ENCODE assay signal across 8 mouse cellular contexts in the genomic region with DNA sequence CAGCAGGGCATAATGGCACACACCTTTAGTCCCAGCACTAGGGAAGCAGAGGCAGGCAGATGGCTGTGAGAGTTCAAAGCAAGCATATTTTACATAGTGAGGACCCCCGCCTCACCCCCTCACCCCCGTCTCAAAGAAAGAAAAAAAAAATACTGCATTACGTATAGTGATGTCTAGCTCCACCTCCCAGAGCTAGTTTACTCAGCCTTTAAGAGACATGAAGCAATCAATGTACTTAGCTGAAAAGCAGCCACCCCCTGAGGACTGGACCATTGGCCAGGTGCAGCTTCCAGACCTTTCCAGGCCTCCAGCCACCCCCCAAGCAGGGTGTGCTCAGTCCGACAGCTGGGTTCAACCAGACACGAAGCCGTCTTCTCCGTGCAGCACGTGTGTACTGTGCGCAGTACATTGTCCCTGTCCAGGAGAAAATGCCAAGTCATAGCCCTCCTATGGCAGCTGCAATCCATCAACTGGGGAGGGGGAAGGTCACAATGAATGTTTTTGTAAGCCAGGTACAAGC. TPM values are rescaled to one million over a fixed set of nuclear protein-coding genes. Genes with fewer than 3 reads are reported as not detected.
DNase-seq lines count a peak whose midpoint lies in the region; ATAC-seq and TF ChIP-seq lines count a peak whose summit lies in the region.

No protein-coding gene starts in this region.

- WGBS in forebrain, postnatal 0 days, result 45% methylated on average over 9 of the region's 9 CpGs
- WGBS in kidney, embryonic 14.5 days, result 50% methylated on average over 9 of the region's 9 CpGs
- WGBS in lung, embryonic 15.5 days, result 28% methylated on average over 9 of the region's 9 CpGs
- 32% methylated on average over 9 of the region's 9 CpGs for WGBS in neural tube, embryonic 14.5 days

- H3K9ac ChIP-seq in forebrain, postnatal 0 days, result peak overlapping the region; percentile 45
- peak overlapping the region; percentile 23; the same call in 1 of the 2 replicates for H3K9ac ChIP-seq in kidney, embryonic 14.5 days (ENCODE audit: low read depth, low read length)
- no peak overlapping the region for H3K9ac ChIP-seq in lung, embryonic 15.5 days
- peak overlapping the region; percentile 37; the same call in 1 of the 2 replicates for H3K9ac ChIP-seq in neural tube, embryonic 14.5 days (replicated peaks; ENCODE audit: low read depth, low read length)

- no peak for TF ChIP-seq CTCF in left cerebral cortex, adult 2 months (IDR thresholded peaks at IDR 0.05)
- TF ChIP-seq CTCF in forebrain, postnatal 0 days (IDR thresholded peaks at IDR 0.05; ENCODE audit: low read depth), result no peak

- H3K4me2 ChIP-seq in forebrain, postnatal 0 days (ENCODE audit: low read depth), result peak overlapping the region; percentile 46
- H3K4me2 ChIP-seq in kidney, embryonic 14.5 days (replicated peaks; ENCODE audit: low read depth, low read length), result peak overlapping the region; percentile 44
- peak overlapping the region; percentile 64 for H3K4me2 ChIP-seq in lung, embryonic 15.5 days
- peak overlapping the region; percentile 53 for H3K4me2 ChIP-seq in neural tube, embryonic 14.5 days (ENCODE audit: low read depth, low read length)

- H3K4me1 ChIP-seq in forebrain, postnatal 0 days (ENCODE audit: insufficient read depth), result no peaks in the 10 kb centered on the region
- H3K4me1 ChIP-seq in kidney, embryonic 14.5 days (ENCODE audit: control insufficient read depth, insufficient read depth, low read length), result no peaks in the 10 kb centered on the region
- H3K4me1 ChIP-seq in lung, embryonic 15.5 days, result no peaks in the 10 kb centered on the region
- H3K4me1 ChIP-seq in neural tube, embryonic 14.5 days (ENCODE audit: control insufficient read depth, insufficient read depth, low read length), result no peaks in the 10 kb centered on the region

- H3K4me3 ChIP-seq in left cerebral cortex, adult 2 months, result peak overlapping the region; percentile 52
- peak overlapping the region; percentile 37 for H3K4me3 ChIP-seq in forebrain, postnatal 0 days (ENCODE audit: low read depth, low read length)
- peak overlapping the region; percentile 41 for H3K4me3 ChIP-seq in kidney, embryonic 14.5 days (ENCODE audit: low read length)
- H3K4me3 ChIP-seq in lung, embryonic 15.5 days, result peak overlapping the region; percentile 42
- H3K4me3 ChIP-seq in neural tube, embryonic 14.5 days (ENCODE audit: low read depth, low read length), result peak overlapping the region; percentile 31

- no peaks in the 10 kb centered on the region for H3K36me3 ChIP-seq in forebrain, postnatal 0 days (ENCODE audit: insufficient read depth)
- H3K36me3 ChIP-seq in kidney, embryonic 14.5 days (ENCODE audit: control insufficient read depth, insufficient read depth, low read length), result no peaks in the 10 kb centered on the region
- H3K36me3 ChIP-seq in lung, embryonic 15.5 days, result no peaks in the 10 kb centered on the region
- no peaks in the 10 kb centered on the region for H3K36me3 ChIP-seq in neural tube, embryonic 14.5 days (ENCODE audit: control insufficient read depth, insufficient read depth, low read length)

- intact Hi-C loops in left cerebral cortex, adult 2 months (cut with DNase I), result no loop called here

- no peaks in the 10 kb centered on the region for H3K27me3 ChIP-seq in forebrain, postnatal 0 days (ENCODE audit: insufficient read depth, low read length)
- H3K27me3 ChIP-seq in kidney, embryonic 14.5 days (ENCODE audit: control insufficient read depth, insufficient read depth, low read length), result no peaks in the 10 kb centered on the region
- no peaks in the 10 kb centered on the region for H3K27me3 ChIP-seq in lung, embryonic 15.5 days
- no peaks in the 10 kb centered on the region for H3K27me3 ChIP-seq in neural tube, embryonic 14.5 days (ENCODE audit: control insufficient read depth, insufficient read depth, low read length)

- peak in 1 of 2 experiments; percentile 14 for DNase-seq in left cerebral cortex, adult 2 months (ENCODE audit: extremely low spot score in 1 of 2, low spot score in 2 of 2)
- DNase-seq in left cerebral cortex, adult 11 months (ENCODE audit: low spot score), result no peak
- DNase-seq in cerebellum, adult 9-11 months, result peak; percentile 43
- DNase-seq in forebrain, postnatal 0 days, result peak; percentile 34
- no peak for DNase-seq in ovary, postnatal 14 days (ENCODE audit: low spot score)

- peak overlapping the region; percentile 93 for H3K27ac ChIP-seq in left cerebral cortex, adult 2 months
- peak overlapping the region; percentile 85 for H3K27ac ChIP-seq in forebrain, postnatal 0 days (ENCODE audit: low read depth, low read length)
- H3K27ac ChIP-seq in kidney, embryonic 14.5 days (ENCODE audit: low read depth, low read length), result peak overlapping the region; percentile 82; the same call in 1 of the 2 replicates
- peak overlapping the region; percentile 88 for H3K27ac ChIP-seq in lung, embryonic 15.5 days
- peak overlapping the region; percentile 88 for H3K27ac ChIP-seq in neural tube, embryonic 14.5 days (ENCODE audit: low read depth, low read length)

- ATAC-seq in forebrain, postnatal 0 days, result peak; percentile 65
- peak; percentile 77 for ATAC-seq in kidney, embryonic 14.5 days (ENCODE audit: low FRiP score, low TSS enrichment)
- ATAC-seq in lung, embryonic 15.5 days (ENCODE audit: borderline replicate concordance, extremely low read depth, low FRiP score, low TSS enrichment), result peak; percentile 83
- ATAC-seq in neural tube, embryonic 14.5 days (ENCODE audit: low read depth), result peak; percentile 62

- H3K9me3 ChIP-seq in forebrain, postnatal 0 days (ENCODE audit: low read length), result no peaks in the 10 kb centered on the region
- no peaks in the 10 kb centered on the region for H3K9me3 ChIP-seq in kidney, embryonic 14.5 days (ENCODE audit: control insufficient read depth, low read length)
- H3K9me3 ChIP-seq in lung, embryonic 15.5 days, result no peaks in the 10 kb centered on the region
- no peaks in the 10 kb centered on the region for H3K9me3 ChIP-seq in neural tube, embryonic 14.5 days (ENCODE audit: control insufficient read depth, low read length)

RNA-seq across cellular contexts. Expression of a gene that starts 24.0 kb away (rescaled TPM):
- 100 to 1,000 TPM; 137 to 155 TPM for total RNA-seq in left cerebral cortex, adult 2 months (2021)
- 141 and 144 TPM in 2 replicates for total RNA-seq in forebrain, postnatal 0 days (2014; rRNA removed)
- polyA plus RNA-seq in forebrain, postnatal 0 days (2015; fragmentation: Nextera tagmentation; extraction: Ambion mirVana), result 223 and 255 TPM in 2 replicates
- polyA plus RNA-seq in kidney, embryonic 14.5 days (2014; fragmentation: Nextera tagmentation; extraction: Ambion mirVana), result 462 and 531 TPM in 2 replicates
- polyA plus RNA-seq in lung, embryonic 15.5 days (2015; fragmentation: Nextera tagmentation; extraction: Ambion mirVana), result 559 and 561 TPM in 2 replicates
- 200 and 215 TPM in 2 replicates for polyA plus RNA-seq in neural tube, embryonic 14.5 days (2014; fragmentation: Nextera tagmentation; extraction: Ambion mirVana)

Comparison
In these comparisons a context has a peak if more than half of its experiments do, and no peak if none do; other contexts are left out.
1. DNase-seq: peak in cerebellum, adult 9-11 months (single experiment) and forebrain, postnatal 0 days (single experiment); none in left cerebral cortex, adult 11 months (single experiment) and ovary, postnatal 14 days (single experiment).
2. Peak in every context shown above with its lines, with median percentiles within 50 percentile points of each other: H3K27ac ChIP-seq, H3K4me3 ChIP-seq, ATAC-seq and H3K4me2 ChIP-seq.